Mouse (Mus musculus) liver, adult 2 months (tissue): ENCODE data around the gene Gm28308. TPM values are rescaled to one million over a fixed set of nuclear protein-coding genes. Genes with fewer than 3 reads are reported as not detected.

ENCODE experiments used
- DNase-seq: peaks from one replicate; pipeline ENCODE4 v3.0.0-alpha.2; 2011; ENCODE audit warnings: low read depth, low spot score; ENCODE audit errors: extremely low read depth
- H3K27ac ChIP-seq: fragments of 200-500 bp; replicated peaks from 2 replicates; pipeline ENCODE4 v1.5.1; 2012; ENCODE audit warnings: low read depth, mild to moderate bottlenecking, control low read depth, inconsistent platforms, low read length; ENCODE audit not compliant: insufficient read depth
- H3K27me3 ChIP-seq: fragments of 200-500 bp; 2 replicates; pipeline ENCODE4 v1.6.1; 2012; ENCODE audit warnings: mild to moderate bottlenecking, moderate library complexity, low read length, inconsistent platforms; ENCODE audit not compliant: control insufficient read depth, insufficient read depth
- H3K36me3 ChIP-seq: fragments of 200-500 bp; 2 replicates; pipeline ENCODE4 v1.6.1; 2012; ENCODE audit warnings: low read length, inconsistent platforms; ENCODE audit not compliant: control insufficient read depth, insufficient read depth
- H3K4me1 ChIP-seq: fragments of 200-500 bp; 2 replicates; pipeline ENCODE4 v1.6.1; 2011; ENCODE audit warnings: low read length; ENCODE audit not compliant: control insufficient read depth, insufficient read depth
- H3K4me3 ChIP-seq: fragments of 200-500 bp; 2 replicates; pipeline ENCODE4 v1.5.1; 2011; ENCODE audit warnings: low read depth, mild to moderate bottlenecking, control low read depth, low read length, moderate library complexity; ENCODE audit not compliant: insufficient read depth
- H3K79me2 ChIP-seq: fragments of 200-500 bp; 2 replicates; pipeline ENCODE4 v1.6.1; 2012; ENCODE audit warnings: inconsistent platforms, mild to moderate bottlenecking, low read length, moderate library complexity; ENCODE audit not compliant: control insufficient read depth, insufficient read depth
- H3K9ac ChIP-seq: fragments of 200-500 bp; 2 replicates; pipeline ENCODE4 v1.6.1; 2012; ENCODE audit warnings: low read depth, mild to moderate bottlenecking, control low read depth, inconsistent platforms, low read length
- CTCF ChIP-seq: fragments of 200-500 bp; IDR thresholded peaks from 2 replicates; pipeline ENCODE4 v1.5.1; 2011; ENCODE audit warnings: low read depth, low read length, control low read depth
- POLR2A ChIP-seq: fragments of 200-500 bp; IDR thresholded peaks from 2 replicates; pipeline ENCODE4 v1.6.1; 2011; ENCODE audit warnings: low read length, control low read depth; ENCODE audit not compliant: insufficient read depth; ENCODE audit errors: extremely low read depth
- WGBS: fragments of 180-500 bp; shearing (Covaris S2); methylation state at CpG from one replicate; pipeline ENCODE4 v1.1.7; 2018; 5-methylcytosine and 5-hydroxymethylcytosine counted together
- polyA plus RNA-seq: library from polyadenylated mRNA; depleted of rRNA; stranded (reverse); fragments of >200 nt; gene quantifications from 2 replicates; pipeline ENCODE4 v1.2.3, GENCODE M21; 2012
- total RNA-seq: library from RNA; depleted of rRNA; stranded (reverse); fragments of >200 nt; gene quantifications from 2 replicates; pipeline ENCODE4 v1.2.3, GENCODE M21; 2014

Gm28308 gene
- total and polyA plus RNA-seq, 2 experiments = not detected

- no peak overlapping the region for H3K27ac ChIP-seq
- TF ChIP-seq POLR2A (no peak), CTCF (no peak)
- peaks cover 56% of the 10 kb centered on the region for H3K27me3 ChIP-seq
- WGBS = 6% methylated on average over 44 of the region's 44 CpGs
- H3K36me3 ChIP-seq = no peaks in the 10 kb centered on the region
- H3K4me1 ChIP-seq = no peaks in the 10 kb centered on the region
- H3K79me2 ChIP-seq = no peaks in the 10 kb centered on the region
- no peak overlapping the region for H3K9ac ChIP-seq
- no peak overlapping the region for H3K4me3 ChIP-seq
- no peak for DNase-seq
Observed at GRCm38 (mm10) chr6:52229558-52230416, 16.6 kb upstream of the Gm28308 start.

GRCm38 (mm10) chr6:52228475-52229465, 15.6 kb upstream of the Gm28308 start:
- 6% methylated on average over 38 of the region's 38 CpGs for WGBS
- no peak for DNase-seq
- Histone ChIP-seq H3K9ac (no peak overlapping the region), H3K27ac (no peak overlapping the region), H3K4me1 (no peaks in the 10 kb centered on the region), H3K36me3 (no peaks in the 10 kb centered on the region), H3K4me3 (no peak overlapping the region), H3K27me3 (peaks cover 48% of the 10 kb centered on the region), H3K79me2 (no peaks in the 10 kb centered on the region)
- no peak for TF ChIP-seq POLR2A
- TF ChIP-seq CTCF = no peak

DNA sequence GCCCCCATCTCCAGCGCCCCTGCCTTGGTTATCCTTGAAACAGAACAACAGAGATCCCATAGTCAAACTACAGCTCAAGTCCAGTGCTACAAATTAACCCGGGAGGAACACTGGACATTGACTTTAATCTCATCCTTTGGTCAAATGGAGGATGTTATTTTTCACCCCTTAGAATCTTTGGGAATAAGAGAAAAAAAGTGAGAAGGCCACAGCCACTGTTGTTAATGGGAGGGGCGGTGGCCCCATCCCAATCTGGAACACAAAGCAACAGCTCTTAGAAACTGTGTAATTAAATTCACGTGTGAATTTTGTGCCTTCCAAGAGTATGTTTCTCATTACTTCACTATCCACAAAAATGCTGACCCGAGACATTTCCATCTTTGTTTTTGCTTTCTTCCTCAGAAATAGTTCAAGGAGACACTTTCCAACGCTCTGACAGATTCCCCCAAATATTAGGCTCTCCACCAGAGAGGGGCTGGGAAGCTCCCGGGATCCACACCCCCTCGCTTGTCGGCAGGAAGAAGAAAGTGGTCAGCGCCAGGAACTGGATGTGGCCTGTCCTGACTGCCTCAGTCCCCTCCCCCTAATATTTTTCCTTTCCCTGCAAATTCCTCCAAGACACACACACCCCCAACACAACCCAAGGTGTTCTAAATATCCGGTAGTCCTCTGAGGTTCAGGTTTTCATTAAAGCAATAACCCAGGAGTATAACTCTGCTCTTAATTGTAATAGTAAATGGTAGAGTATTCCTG, 14.5 kb upstream of the Gm28308 start:
- Histone ChIP-seq H3K27ac (no peak overlapping the region), H3K27me3 (peaks cover 43% of the 10 kb centered on the region), H3K9ac (no peak overlapping the region), H3K36me3 (no peaks in the 10 kb centered on the region), H3K4me1 (no peaks in the 10 kb centered on the region), H3K4me3 (no peak overlapping the region), H3K79me2 (no peaks in the 10 kb centered on the region)
- TF ChIP-seq POLR2A (no peak), CTCF (no peak)
- WGBS = 10% methylated on average over 11 of the region's 11 CpGs
- DNase-seq = no peak

- WGBS = 9% methylated on average over 26 of the region's 26 CpGs
Observed at GRCm38 (mm10) chr6:52226569-52227257, 13.6 kb upstream of the Gm28308 start.

More at GRCm38 (mm10) chr6:52226569-52227257, 13.6 kb upstream of the Gm28308 start:
- H3K27me3 ChIP-seq = peaks cover 40% of the 10 kb centered on the region
- no peak overlapping the region for H3K27ac ChIP-seq
- DNase-seq = no peak
- H3K4me3 ChIP-seq = no peak overlapping the region
- no peak overlapping the region for H3K9ac ChIP-seq
- no peaks in the 10 kb centered on the region for H3K36me3 ChIP-seq
- no peaks in the 10 kb centered on the region for H3K79me2 ChIP-seq
- no peaks in the 10 kb centered on the region for H3K4me1 ChIP-seq
- TF ChIP-seq POLR2A (no peak), CTCF (no peak)
